Mouse (Mus musculus): ENCODE results near the gene Vrk3.

- TF ChIP-seq TAL1 (IDR thresholded peaks at IDR 0.05; ENCODE audit: low read length): no peak
- TF ChIP-seq GATA1 (IDR thresholded peaks at IDR 0.05; ENCODE audit: low read length): no peak
Measured at GRCm38 (mm10) chr7:44818751-44819235, 70.6 kb downstream of the Vrk3 start.

All from erythroblast, embryonic 14.5 days (primary cell).